Mouse (Mus musculus) kidney, embryonic 15.5 days (tissue): ENCODE measurements around the gene Kirrel. TPM values are rescaled to one million over a fixed set of nuclear protein-coding genes. Genes with fewer than 3 reads are reported as not detected.

Source experiments
- ATAC-seq: fragments of 200-750 bp; cut with Nextera tagmentation; replicated peaks from 2 replicates; pipeline ENCODE4 v1.8.0; 2017; ENCODE audit warnings: moderate TSS enrichment; ENCODE audit not compliant: low FRiP score
- H3K27ac ChIP-seq: fragments of 300-500 bp; sonication (generic); 2 replicates; pipeline ENCODE4 v1.5.1; 2015; ENCODE audit warnings: mild to moderate bottlenecking, inconsistent platforms
- H3K27me3 ChIP-seq: fragments of 300-500 bp; sonication (generic); 2 replicates; pipeline ENCODE4 v1.6.1; 2015; ENCODE audit warnings: inconsistent platforms
- H3K36me3 ChIP-seq: fragments of 300-500 bp; sonication (generic); 2 replicates; pipeline ENCODE4 v1.6.1; 2015; ENCODE audit warnings: inconsistent platforms
- H3K4me1 ChIP-seq: fragments of 300-500 bp; sonication (generic); 2 replicates; pipeline ENCODE4 v1.6.1; 2015; ENCODE audit warnings: inconsistent platforms
- H3K4me2 ChIP-seq: fragments of 300-500 bp; sonication (generic); 2 replicates; pipeline ENCODE4 v1.6.1; 2015; ENCODE audit warnings: moderate library complexity, mild to moderate bottlenecking, inconsistent platforms
- H3K4me3 ChIP-seq: fragments of 300-500 bp; sonication (generic); replicated peaks from 2 replicates; pipeline ENCODE4 v1.5.1; 2015; ENCODE audit warnings: mild to moderate bottlenecking, inconsistent platforms
- H3K9ac ChIP-seq: fragments of 300-500 bp; sonication (generic); 2 replicates; pipeline ENCODE4 v1.6.1; 2015; ENCODE audit warnings: mild to moderate bottlenecking, inconsistent platforms
- H3K9me3 ChIP-seq: fragments of 300-500 bp; sonication (generic); replicated peaks from 2 replicates; pipeline ENCODE4 v1.6.1; 2016; ENCODE audit warnings: inconsistent platforms
- WGBS: fragments of 180-500 bp; shearing (Covaris S2); methylation state at CpG from one replicate; pipeline ENCODE4 v1.1.7; 2015; ENCODE audit warnings: mixed read lengths; 5-methylcytosine and 5-hydroxymethylcytosine counted together
- polyA plus RNA-seq: library from polyadenylated mRNA; unstranded; fragments of >200 nt; fragmentation: Nextera tagmentation; extraction: Ambion mirVana; gene quantifications from 2 replicates; pipeline ENCODE4 v1.2.1, GENCODE M21; 2015

The Kirrel gene
- polyA plus RNA-seq, 1 experiment from 2014 or later = 18.5 TPM

DNA sequence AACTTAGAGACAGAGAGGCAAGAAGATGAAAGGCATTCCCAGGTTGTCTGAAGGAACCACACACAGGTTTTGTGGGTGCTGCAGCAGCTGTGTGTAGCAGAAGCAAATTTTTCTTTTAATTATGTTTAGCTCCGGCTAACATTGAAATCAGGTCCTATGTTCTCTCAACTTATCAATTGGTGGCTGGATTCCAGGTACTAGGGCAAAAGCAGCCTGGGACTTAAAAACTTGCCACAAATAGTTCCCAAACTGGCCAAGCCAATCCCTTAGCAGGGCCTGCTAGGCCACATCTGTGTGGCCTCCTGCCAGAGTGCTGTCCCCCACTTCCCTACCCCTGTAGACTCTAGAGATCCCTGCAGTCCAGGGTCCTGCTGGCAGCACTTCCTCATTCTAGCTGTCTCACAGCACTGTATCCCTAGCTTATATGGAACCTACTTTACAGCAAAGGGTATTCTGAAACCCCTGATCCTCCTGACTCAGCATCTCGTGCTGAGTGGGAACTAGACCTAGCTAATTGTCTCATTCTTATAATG lies 23.2 kb downstream of the Kirrel start:
- Histone ChIP-seq H3K4me1 (peaks cover 69% of the 10 kb centered on the region), H3K27me3 (no peaks in the 10 kb centered on the region), H3K36me3 (peaks cover 3% of the 10 kb centered on the region; the same call in 1 of the 2 replicates), H3K4me2 (no peak overlapping the region; the same call in 1 of the 2 replicates), H3K9ac (no peak overlapping the region), H3K9me3 (no peaks in the 10 kb centered on the region), H3K4me3 (no peak overlapping the region), H3K27ac (peak overlapping the region; percentile 98)
- ATAC-seq = no peak
- WGBS = 62% methylated on average over 2 of the region's 2 CpGs

DNA sequence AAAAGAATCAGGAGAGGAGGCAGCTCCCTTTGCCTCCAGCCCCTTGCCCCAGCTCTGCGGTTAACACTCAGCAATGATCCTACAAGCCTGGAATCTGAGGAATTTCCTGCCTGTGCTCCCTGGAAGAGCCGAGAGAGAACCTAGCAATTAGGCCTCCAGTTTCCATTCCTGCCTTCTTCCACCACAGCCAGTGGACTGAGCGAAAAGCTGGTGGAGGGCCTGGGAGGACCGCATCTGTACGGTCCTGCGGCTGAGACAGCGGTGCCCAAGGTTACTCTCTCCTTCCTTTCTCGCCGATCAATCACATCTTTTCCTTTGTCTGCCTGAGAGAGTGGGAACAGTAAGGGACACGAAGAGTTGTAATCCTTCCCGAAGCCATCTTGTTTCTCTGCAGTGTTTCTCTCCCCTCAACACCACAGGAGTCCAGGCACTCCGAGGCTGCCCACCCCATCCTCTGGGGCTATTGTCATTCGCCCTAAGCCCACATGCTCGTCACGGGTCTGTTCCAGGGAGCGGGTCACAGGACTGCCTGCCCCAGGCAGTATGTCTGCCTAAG lies 23.8 kb downstream of the Kirrel start:
- H3K27me3 ChIP-seq = no peaks in the 10 kb centered on the region
- 6% methylated on average over 16 of the region's 16 CpGs for WGBS
- peak overlapping the region; percentile 31 for H3K4me2 ChIP-seq
- H3K9me3 ChIP-seq = no peaks in the 10 kb centered on the region
- peaks cover 68% of the 10 kb centered on the region for H3K4me1 ChIP-seq
- H3K27ac ChIP-seq = peak overlapping the region; percentile 98
- peaks cover 3% of the 10 kb centered on the region; the same call in 1 of the 2 replicates for H3K36me3 ChIP-seq
- H3K4me3 ChIP-seq = no peak overlapping the region
- ATAC-seq = peak; percentile 81
- peak overlapping the region; percentile 19 for H3K9ac ChIP-seq

DNA sequence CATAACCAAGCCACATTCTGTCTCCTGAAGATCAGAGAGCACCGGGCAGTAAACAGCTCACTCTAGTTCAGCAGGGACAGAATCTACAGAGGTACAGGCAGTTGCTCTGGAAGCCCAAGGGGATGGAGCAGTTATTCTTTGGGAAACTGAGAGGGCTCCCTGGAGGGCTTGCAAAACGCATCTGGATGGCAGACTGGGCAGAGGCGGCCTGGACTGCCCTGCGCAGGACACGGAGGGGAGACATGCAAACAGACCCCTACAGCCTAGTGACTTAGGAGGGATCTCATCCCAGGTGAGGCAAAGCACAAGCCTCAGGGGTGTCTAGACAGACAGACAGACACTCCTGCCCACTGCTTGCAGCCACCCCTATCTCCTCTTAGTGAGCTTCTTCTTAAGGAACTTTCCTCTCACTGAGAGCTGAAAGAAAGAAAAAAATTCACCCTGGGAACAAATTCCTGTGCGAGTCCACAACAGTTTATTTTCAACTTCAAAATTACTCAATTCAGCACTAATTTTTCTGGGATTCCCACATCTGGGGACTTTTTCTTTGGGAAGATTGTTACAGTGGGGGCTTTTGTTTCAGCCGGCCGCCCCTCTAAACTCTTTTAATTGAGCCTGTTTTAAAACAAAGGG lies 24.4 kb downstream of the Kirrel start:
- Histone ChIP-seq H3K27me3 (no peaks in the 10 kb centered on the region), H3K27ac (peak overlapping the region; percentile 98), H3K9ac (peak overlapping the region; percentile 19), H3K4me3 (no peak overlapping the region), H3K9me3 (no peaks in the 10 kb centered on the region), H3K4me2 (peak overlapping the region; percentile 31), H3K4me1 (peaks cover 66% of the 10 kb centered on the region), H3K36me3 (peaks cover 3% of the 10 kb centered on the region; the same call in 1 of the 2 replicates)
- 0 out of 2 replicates have a peak, but pooled peaks have one; percentile 13 for ATAC-seq
- WGBS = 19% methylated on average over 8 of the region's 8 CpGs

DNA sequence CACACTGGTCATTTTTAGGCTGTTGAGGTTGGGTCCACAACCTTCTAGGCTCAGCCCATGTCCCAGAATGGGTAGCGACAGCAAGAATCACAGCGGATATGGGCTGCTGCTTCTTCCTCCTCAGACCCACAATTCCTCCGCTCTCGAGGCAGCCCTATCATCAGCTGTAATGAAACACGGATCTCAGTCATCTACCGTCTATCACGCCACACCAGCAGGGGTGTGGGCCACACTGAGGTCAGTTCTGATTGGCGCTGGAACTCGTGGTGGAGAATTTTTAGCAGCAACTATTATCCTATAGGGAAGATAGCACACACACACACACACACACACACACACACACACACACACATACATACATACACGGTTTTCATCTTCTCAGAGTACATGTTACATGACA lies 25.1 kb downstream of the Kirrel start:
- no peak overlapping the region for H3K9ac ChIP-seq
- H3K9me3 ChIP-seq = no peaks in the 10 kb centered on the region
- H3K36me3 ChIP-seq = peaks cover 3% of the 10 kb centered on the region; the same call in 1 of the 2 replicates
- peak overlapping the region; percentile 98 for H3K27ac ChIP-seq
- 64% methylated on average over 10 of the region's 10 CpGs for WGBS
- peaks cover 66% of the 10 kb centered on the region for H3K4me1 ChIP-seq
- no peak for ATAC-seq
- H3K4me2 ChIP-seq = no peak overlapping the region
- no peaks in the 10 kb centered on the region for H3K27me3 ChIP-seq
- H3K4me3 ChIP-seq = no peak overlapping the region

DNA sequence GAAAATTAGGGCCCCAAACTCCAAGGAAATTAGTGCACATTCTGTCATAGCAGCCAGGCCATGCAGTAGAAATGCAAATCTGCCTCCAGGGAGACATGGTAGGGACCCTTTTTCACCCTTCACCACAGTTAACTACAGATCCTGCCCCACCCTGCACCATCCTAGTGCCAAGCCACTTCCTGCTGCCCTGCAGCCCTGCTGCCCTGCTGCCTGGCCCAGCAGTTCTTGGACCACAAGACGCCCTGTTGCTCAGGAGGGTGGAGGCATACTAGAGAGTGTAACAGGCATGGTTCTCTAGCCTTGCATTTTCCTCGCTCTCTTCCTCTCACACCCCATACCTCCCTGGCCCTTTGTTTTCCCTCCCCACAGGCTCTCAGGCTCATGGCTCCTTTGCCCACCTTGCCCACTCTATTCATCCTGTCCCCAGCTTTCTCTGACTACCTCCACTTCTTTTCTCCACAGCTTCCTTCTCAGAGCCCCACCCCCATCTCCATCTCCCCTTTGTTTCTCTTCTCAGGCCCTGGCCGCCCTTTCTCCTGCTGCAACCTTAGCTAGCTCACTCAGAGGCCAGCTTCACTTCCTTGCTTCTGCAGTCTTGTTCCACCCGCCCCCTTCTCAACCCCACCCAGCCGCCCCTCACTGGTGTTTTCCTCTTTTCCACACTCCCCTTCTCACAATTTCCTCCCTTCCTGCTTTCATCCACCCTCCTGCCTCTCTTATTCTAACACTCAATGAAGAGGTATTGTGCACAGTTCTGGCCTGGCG lies 29.9 kb downstream of the Kirrel start:
- H3K4me3 ChIP-seq = no peak overlapping the region
- no peaks in the 10 kb centered on the region for H3K9me3 ChIP-seq
- H3K27ac ChIP-seq = peak overlapping the region; percentile 67
- no peak overlapping the region for H3K4me2 ChIP-seq
- no peak; the same call in 1 of the 2 replicates for ATAC-seq
- H3K9ac ChIP-seq = no peak overlapping the region
- no peaks in the 10 kb centered on the region for H3K27me3 ChIP-seq
- 51% methylated on average over 6 of the region's 6 CpGs for WGBS
- peaks cover 14% of the 10 kb centered on the region for H3K36me3 ChIP-seq
- peaks cover 29% of the 10 kb centered on the region for H3K4me1 ChIP-seq

DNA sequence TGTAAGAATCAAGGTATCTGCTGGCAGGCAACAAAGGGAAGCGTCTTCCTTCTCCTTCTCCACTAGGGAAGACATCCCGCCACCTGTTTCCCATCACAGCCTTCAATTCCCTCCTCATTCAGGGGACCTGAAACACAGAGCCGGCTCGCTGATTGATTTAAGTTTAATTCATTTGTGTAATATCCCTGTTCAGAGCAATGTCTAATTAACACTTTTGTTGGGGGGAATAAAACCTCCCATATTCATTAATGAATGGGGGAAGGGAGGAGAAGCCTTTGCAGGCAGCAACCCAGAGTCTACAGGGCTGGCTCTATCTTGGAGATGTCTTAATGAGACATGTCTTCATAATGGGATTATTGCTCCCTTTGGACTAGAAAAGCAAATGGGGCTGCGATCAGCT lies 34.3 kb downstream of the Kirrel start:
- Histone ChIP-seq H3K4me1 (peaks cover 17% of the 10 kb centered on the region), H3K4me3 (no peak overlapping the region), H3K9ac (no peak overlapping the region), H3K27me3 (no peaks in the 10 kb centered on the region), H3K9me3 (no peaks in the 10 kb centered on the region), H3K36me3 (peaks cover 47% of the 10 kb centered on the region), H3K4me2 (no peak overlapping the region), H3K27ac (no peak overlapping the region)
- WGBS = 78% methylated on average over 5 of the region's 5 CpGs
- ATAC-seq = no peak

DNA sequence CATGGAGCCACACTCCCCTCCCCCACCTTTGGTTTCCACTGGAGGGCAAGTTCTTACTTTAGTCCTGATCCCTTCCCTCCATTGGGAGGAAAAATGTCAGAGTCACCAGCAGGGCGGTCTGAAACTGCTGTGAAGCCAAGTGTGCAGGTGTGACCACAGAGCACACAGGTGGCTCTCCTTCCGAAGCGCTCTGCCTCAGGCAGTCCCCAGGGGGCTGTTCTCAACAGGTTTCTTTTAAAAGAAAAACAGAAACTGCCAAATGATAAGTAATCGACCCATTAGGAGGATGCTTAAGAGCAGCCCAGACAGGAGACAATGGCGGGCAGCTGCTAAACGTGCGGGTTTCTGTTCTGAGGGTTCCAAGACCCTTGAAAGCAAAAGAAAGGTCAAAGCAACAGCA lies 37.8 kb downstream of the Kirrel start:
- H3K4me3 ChIP-seq = no peak overlapping the region
- H3K27ac ChIP-seq = no peak overlapping the region
- no peak for ATAC-seq
- H3K4me1 ChIP-seq = peaks cover 8% of the 10 kb centered on the region
- whole genome bisulfite sequencing = 71% methylated on average over 7 of the region's 7 CpGs
- H3K4me2 ChIP-seq = no peak overlapping the region
- no peak overlapping the region for H3K9ac ChIP-seq
- peaks cover 73% of the 10 kb centered on the region for H3K36me3 ChIP-seq
- H3K9me3 ChIP-seq = no peaks in the 10 kb centered on the region
- H3K27me3 ChIP-seq = no peaks in the 10 kb centered on the region

DNA sequence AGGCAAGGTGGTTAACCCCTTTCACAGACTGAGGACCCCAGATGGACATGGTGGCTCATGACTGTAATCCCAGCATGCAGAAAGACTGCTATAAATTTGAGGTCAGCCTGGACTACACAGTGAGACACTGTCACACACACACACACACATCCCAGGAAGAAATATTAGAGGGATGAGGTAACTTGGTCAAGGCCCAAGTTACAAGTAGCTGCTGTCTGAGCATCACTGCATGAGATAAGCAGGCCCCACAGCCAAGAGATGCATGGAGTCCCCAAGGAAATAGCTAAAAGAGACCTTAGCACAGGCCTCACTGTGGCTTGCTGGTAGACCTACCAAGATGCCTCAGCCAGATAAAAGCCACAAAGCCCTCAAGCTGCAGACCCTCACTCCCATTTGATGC lies 39.6 kb downstream of the Kirrel start:
- ATAC-seq = no peak
- Histone ChIP-seq H3K27me3 (no peaks in the 10 kb centered on the region), H3K4me1 (peaks cover 27% of the 10 kb centered on the region), H3K27ac (no peak overlapping the region), H3K4me2 (no peak overlapping the region), H3K4me3 (no peak overlapping the region), H3K9me3 (no peaks in the 10 kb centered on the region), H3K36me3 (peaks cover 67% of the 10 kb centered on the region), H3K9ac (no peak overlapping the region)

DNA sequence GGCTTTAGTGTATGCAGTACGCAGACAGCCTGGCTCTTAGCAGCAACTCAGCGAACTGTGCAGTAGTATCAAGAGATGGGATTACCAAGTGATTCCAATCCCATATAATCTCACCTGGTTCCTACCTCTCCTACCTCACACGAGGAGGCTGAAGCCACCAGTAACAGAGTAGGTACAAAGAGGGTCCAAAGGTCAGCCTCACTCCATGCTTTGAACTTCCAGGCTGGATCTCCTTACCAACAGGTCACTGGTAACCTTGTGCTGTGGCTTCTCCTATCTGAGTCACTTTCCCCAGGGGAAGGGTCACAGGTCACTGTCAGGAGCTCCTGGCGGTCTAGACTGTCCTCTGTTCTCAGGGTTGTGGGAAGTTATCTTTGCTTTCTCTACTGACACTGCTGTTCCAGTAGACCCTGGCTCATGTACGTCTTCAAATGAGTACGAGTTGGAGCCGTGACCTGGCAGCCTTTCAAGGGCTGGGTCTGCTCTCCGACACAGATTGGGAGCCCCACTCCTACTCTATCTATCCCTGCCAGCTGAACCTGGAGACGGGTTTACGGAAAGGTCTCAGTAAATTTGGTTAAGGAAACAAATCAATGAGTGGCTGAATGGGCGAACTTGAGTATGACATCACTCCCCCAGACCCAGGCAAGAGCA lies 42.7 kb downstream of the Kirrel start:
- Histone ChIP-seq H3K4me2 (no peak overlapping the region), H3K27ac (peak overlapping the region; percentile 75), H3K27me3 (no peaks in the 10 kb centered on the region), H3K9ac (no peak overlapping the region), H3K36me3 (peaks cover 56% of the 10 kb centered on the region), H3K4me1 (peaks cover 28% of the 10 kb centered on the region), H3K4me3 (no peak overlapping the region), H3K9me3 (no peaks in the 10 kb centered on the region)
- 33% methylated on average over 11 of the region's 11 CpGs for WGBS
- ATAC-seq = 0 out of 2 replicates have a peak, but pooled peaks have one; percentile 30

DNA sequence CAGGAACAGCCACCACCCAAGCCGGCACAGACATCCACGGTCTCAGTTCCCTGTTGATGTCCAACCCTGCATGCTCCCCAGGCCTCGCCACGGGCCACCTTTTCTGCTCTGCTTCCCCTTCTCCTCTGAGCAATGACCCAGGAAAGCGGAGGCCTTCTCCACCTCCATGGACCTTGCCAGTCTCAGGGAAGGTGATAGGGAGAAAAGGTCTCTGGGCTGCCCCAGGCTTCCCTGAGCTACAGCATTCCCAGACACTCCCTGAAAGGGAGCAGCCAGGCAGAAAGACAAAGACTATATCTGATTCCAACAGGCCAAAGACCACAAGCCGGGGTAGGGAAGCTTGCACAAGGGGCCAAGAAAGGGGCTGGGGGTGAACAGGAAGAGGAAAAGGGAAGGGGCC lies 43.6 kb downstream of the Kirrel start:
- H3K9me3 ChIP-seq = no peaks in the 10 kb centered on the region
- no peak overlapping the region for H3K4me2 ChIP-seq
- ATAC-seq = peak; percentile 86
- no peaks in the 10 kb centered on the region for H3K27me3 ChIP-seq
- peaks cover 28% of the 10 kb centered on the region for H3K4me1 ChIP-seq
- no peak overlapping the region for H3K4me3 ChIP-seq
- H3K27ac ChIP-seq = peak overlapping the region; percentile 75
- H3K9ac ChIP-seq = no peak overlapping the region
- 48% methylated on average over 6 of the region's 6 CpGs for WGBS
- peaks cover 48% of the 10 kb centered on the region for H3K36me3 ChIP-seq

DNA sequence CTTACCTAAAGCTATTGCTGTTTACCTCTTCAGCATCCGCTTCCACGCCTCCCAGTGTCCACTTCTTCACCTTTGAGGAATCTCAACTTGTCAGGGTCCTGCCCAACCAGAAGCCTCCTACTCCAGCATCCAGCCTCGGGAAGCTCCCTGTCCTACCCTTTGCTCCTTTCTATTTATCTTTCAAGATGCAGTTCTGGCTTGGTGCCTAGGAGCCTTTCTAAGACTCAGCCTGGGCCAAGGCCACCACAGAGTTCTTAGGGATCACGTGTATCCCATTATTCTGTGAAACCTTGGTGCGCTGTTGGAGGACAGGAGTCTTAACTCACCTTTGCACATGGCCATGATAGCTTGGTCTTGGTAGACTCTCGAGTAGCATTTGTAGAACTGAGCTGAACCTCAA lies 50.8 kb downstream of the Kirrel start:
- peaks cover 18% of the 10 kb centered on the region for H3K36me3 ChIP-seq
- H3K9me3 ChIP-seq = no peaks in the 10 kb centered on the region
- H3K9ac ChIP-seq = no peak overlapping the region
- no peaks in the 10 kb centered on the region for H3K27me3 ChIP-seq
- WGBS = 75% methylated on average over 6 of the region's 6 CpGs
- H3K4me1 ChIP-seq = no peaks in the 10 kb centered on the region
- no peak overlapping the region for H3K4me2 ChIP-seq
- no peak for ATAC-seq
- no peak overlapping the region for H3K27ac ChIP-seq
- H3K4me3 ChIP-seq = no peak overlapping the region
